Mouse (Mus musculus) heart, embryonic 13.5 days (tissue): ENCODE results near the gene Ifitm2. TPM values are rescaled to one million over a fixed set of nuclear protein-coding genes. Genes with fewer than 3 reads are reported as not detected.

Experiments
- ATAC-seq: fragments of 200-750 bp; cut with Nextera tagmentation; 2 replicates; pipeline ENCODE4 v1.8.0; 2017; ENCODE audit warnings: moderate TSS enrichment; ENCODE audit not compliant: insufficient number of reproducible peaks, low FRiP score, low TSS enrichment; ENCODE audit errors: extremely low read depth
- H3K27ac ChIP-seq: fragments of 300-500 bp; sonication (generic); replicated peaks from 2 replicates; pipeline ENCODE4 v1.5.1; 2015; ENCODE audit warnings: moderate library complexity, mild to moderate bottlenecking, inconsistent platforms
- H3K27me3 ChIP-seq: fragments of 300-500 bp; sonication (generic); replicated peaks from 2 replicates; pipeline ENCODE4 v1.6.1; 2015; ENCODE audit warnings: mild to moderate bottlenecking, inconsistent platforms
- H3K36me3 ChIP-seq: fragments of 300-500 bp; sonication (generic); 2 replicates; pipeline ENCODE4 v1.6.1; 2015; ENCODE audit warnings: mild to moderate bottlenecking, inconsistent platforms
- H3K4me1 ChIP-seq: fragments of 300-500 bp; sonication (generic); 2 replicates; pipeline ENCODE4 v1.6.1; 2015; ENCODE audit warnings: inconsistent platforms
- H3K4me2 ChIP-seq: fragments of 300-500 bp; sonication (generic); 2 replicates; pipeline ENCODE4 v1.6.1; 2015; ENCODE audit warnings: inconsistent platforms, mild to moderate bottlenecking, moderate library complexity
- H3K4me3 ChIP-seq: fragments of 300-500 bp; sonication (generic); 2 replicates; pipeline ENCODE4 v1.5.1; 2015; ENCODE audit warnings: moderate library complexity, mild to moderate bottlenecking, inconsistent platforms
- H3K9ac ChIP-seq: fragments of 300-500 bp; sonication (generic); 2 replicates; pipeline ENCODE4 v1.6.1; 2015; ENCODE audit warnings: inconsistent platforms, mild to moderate bottlenecking, moderate library complexity
- H3K9me3 ChIP-seq: fragments of 300-500 bp; sonication (generic); 2 replicates; pipeline ENCODE4 v1.6.1; 2016; ENCODE audit warnings: inconsistent platforms
- WGBS: fragments of 180-500 bp; shearing (Covaris S2); methylation state at CpG from one replicate; pipeline ENCODE4 v1.1.7; 2015; ENCODE audit warnings: mixed read lengths; 5-methylcytosine and 5-hydroxymethylcytosine counted together
- polyA plus RNA-seq: library from polyadenylated mRNA; unstranded; fragments of >200 nt; fragmentation: Nextera tagmentation; extraction: Ambion mirVana; gene quantifications from 2 replicates; pipeline ENCODE4 v1.2.1, GENCODE M21; 2015

The Ifitm2 gene
- polyA plus RNA-seq, 1 experiment from 2014 or later = 505 TPM

GRCm38 (mm10) chr7:140952441-140952840 lies 3.3 kb downstream of the Ifitm2 start:
- H3K4me3 ChIP-seq = no peak overlapping the region
- WGBS = 65% methylated on average over 7 of the region's 7 CpGs
- no peaks in the 10 kb centered on the region for H3K27me3 ChIP-seq
- no peak overlapping the region; the same call in 1 of the 2 replicates for H3K4me2 ChIP-seq
- no peaks in the 10 kb centered on the region for H3K9me3 ChIP-seq
- no peak overlapping the region for H3K9ac ChIP-seq
- H3K4me1 ChIP-seq = peaks cover 67% of the 10 kb centered on the region
- no peak overlapping the region for H3K27ac ChIP-seq
- H3K36me3 ChIP-seq = peaks cover 34% of the 10 kb centered on the region
- no peak for ATAC-seq

- Histone ChIP-seq H3K9me3 (no peaks in the 10 kb centered on the region), H3K36me3 (peaks cover 41% of the 10 kb centered on the region), H3K4me2 (no peak overlapping the region), H3K27me3 (no peaks in the 10 kb centered on the region), H3K9ac (0 out of 2 replicates have a peak overlapping the region, but pooled peaks have one; percentile 21), H3K27ac (peak overlapping the region; percentile 22; the same call in 1 of the 2 replicates), H3K4me3 (no peak overlapping the region), H3K4me1 (peaks cover 73% of the 10 kb centered on the region)
- 64% methylated on average over 6 of the region's 6 CpGs for WGBS
- no peak for ATAC-seq
These were observed 4.0 kb downstream of the Ifitm2 start for GRCm38 (mm10) chr7:140951765-140952164.

GRCm38 (mm10) chr7:140951051-140951450 lies 4.7 kb downstream of the Ifitm2 start:
- peaks cover 74% of the 10 kb centered on the region for H3K4me1 ChIP-seq
- WGBS = 37% methylated on average over 8 of the region's 8 CpGs
- H3K9ac ChIP-seq = peak overlapping the region; percentile 34; the same call in 1 of the 2 replicates

GRCm38 (mm10) chr7:140949824-140950530 lies 5.8 kb downstream of the Ifitm2 start, which contains the start of gene Ifitm5:
Gene Ifitm5, minus strand, starts transcription at chr7:140950291.
- Histone ChIP-seq H3K36me3 (peaks cover 58% of the 10 kb centered on the region), H3K4me1 (peaks cover 74% of the 10 kb centered on the region), H3K27me3 (no peaks in the 10 kb centered on the region), H3K9ac (peak within 1 kb of the TSS; percentile 34; the same call in 1 of the 2 replicates), H3K27ac (peak within 1 kb of the TSS; percentile 22), H3K4me3 (no peak within 1 kb of the TSS), H3K9me3 (no peaks in the 10 kb centered on the region), H3K4me2 (0 out of 2 replicates have a peak within 1 kb of the TSS, but pooled peaks have one; percentile 1)
- 78% methylated on average over 16 of the region's 16 CpGs for WGBS
- no peak for ATAC-seq

More at GRCm38 (mm10) chr7:140951051-140951450, 4.7 kb downstream of the Ifitm2 start:
- H3K36me3 ChIP-seq = peaks cover 48% of the 10 kb centered on the region
- H3K9me3 ChIP-seq = no peaks in the 10 kb centered on the region
- no peaks in the 10 kb centered on the region for H3K27me3 ChIP-seq
- 0 out of 2 replicates have a peak overlapping the region, but pooled peaks have one; percentile 1 for H3K4me2 ChIP-seq
- no peak overlapping the region for H3K4me3 ChIP-seq
- H3K27ac ChIP-seq = peak overlapping the region; percentile 22
- no peak for ATAC-seq

- WGBS = 72% methylated on average over 6 of the region's 6 CpGs
- Histone ChIP-seq H3K9ac (no peak overlapping the region), H3K9me3 (no peaks in the 10 kb centered on the region), H3K36me3 (peaks cover 61% of the 10 kb centered on the region), H3K4me3 (no peak overlapping the region), H3K27ac (no peak overlapping the region), H3K4me1 (peaks cover 67% of the 10 kb centered on the region), H3K4me2 (no peak overlapping the region), H3K27me3 (no peaks in the 10 kb centered on the region)
- no peak for ATAC-seq
These were observed 6.5 kb downstream of the Ifitm2 start for GRCm38 (mm10) chr7:140949255-140949654.

GRCm38 (mm10) chr7:140948161-140948560 lies 7.6 kb downstream of the Ifitm2 start:
- Histone ChIP-seq H3K36me3 (peaks cover 58% of the 10 kb centered on the region), H3K4me1 (peaks cover 59% of the 10 kb centered on the region), H3K27ac (peak overlapping the region; percentile 71), H3K4me3 (no peak overlapping the region), H3K4me2 (no peak overlapping the region), H3K9me3 (no peaks in the 10 kb centered on the region), H3K9ac (0 out of 2 replicates have a peak overlapping the region, but pooled peaks have one; percentile 19), H3K27me3 (no peaks in the 10 kb centered on the region)
- 41% methylated on average over 8 of the region's 8 CpGs for WGBS
- no peak for ATAC-seq

- WGBS = 34% methylated on average over 7 of the region's 7 CpGs
- ATAC-seq = no peak
- no peak overlapping the region for H3K4me3 ChIP-seq
- H3K4me2 ChIP-seq = no peak overlapping the region
- H3K27ac ChIP-seq = peak overlapping the region; percentile 71
- peaks cover 52% of the 10 kb centered on the region for H3K36me3 ChIP-seq
- H3K4me1 ChIP-seq = peaks cover 62% of the 10 kb centered on the region
- H3K9me3 ChIP-seq = no peaks in the 10 kb centered on the region
- no peaks in the 10 kb centered on the region for H3K27me3 ChIP-seq
- peak overlapping the region; percentile 2; the same call in 1 of the 2 replicates for H3K9ac ChIP-seq
These were observed 8.8 kb downstream of the Ifitm2 start for GRCm38 (mm10) chr7:140946980-140947379.

GRCm38 (mm10) chr7:140946311-140946710 lies 9.5 kb downstream of the Ifitm2 start:
- peaks cover 52% of the 10 kb centered on the region for H3K36me3 ChIP-seq
- 83% methylated on average over 10 of the region's 10 CpGs for WGBS
- H3K4me3 ChIP-seq = no peak overlapping the region
- H3K27ac ChIP-seq = peak overlapping the region; percentile 71
- no peaks in the 10 kb centered on the region for H3K9me3 ChIP-seq
- no peak overlapping the region for H3K9ac ChIP-seq
- H3K27me3 ChIP-seq = no peaks in the 10 kb centered on the region
- ATAC-seq = no peak
- no peak overlapping the region for H3K4me2 ChIP-seq
- peaks cover 57% of the 10 kb centered on the region for H3K4me1 ChIP-seq

GRCm38 (mm10) chr7:140945247-140945646 lies 10.5 kb downstream of the Ifitm2 start:
- peaks cover 52% of the 10 kb centered on the region for H3K36me3 ChIP-seq
- no peak overlapping the region for H3K4me3 ChIP-seq
- H3K27me3 ChIP-seq = no peaks in the 10 kb centered on the region
- H3K9ac ChIP-seq = no peak overlapping the region
- WGBS = 89% methylated on average over 5 of the region's 5 CpGs
- H3K9me3 ChIP-seq = no peaks in the 10 kb centered on the region
- H3K27ac ChIP-seq = no peak overlapping the region
- H3K4me2 ChIP-seq = no peak overlapping the region
- peaks cover 51% of the 10 kb centered on the region for H3K4me1 ChIP-seq
- no peak for ATAC-seq

GRCm38 (mm10) chr7:140944236-140944635 lies 11.6 kb downstream of the Ifitm2 start:
- no peak overlapping the region for H3K4me2 ChIP-seq
- no peak overlapping the region for H3K9ac ChIP-seq
- 0 out of 2 replicates have a peak, but pooled peaks cover 6% of the 10 kb centered on the region for H3K27me3 ChIP-seq
- ATAC-seq = no peak
- WGBS = 80% methylated on average over 7 of the region's 7 CpGs
- peaks cover 57% of the 10 kb centered on the region for H3K4me1 ChIP-seq
- no peak overlapping the region for H3K27ac ChIP-seq
- H3K9me3 ChIP-seq = no peaks in the 10 kb centered on the region
- no peak overlapping the region for H3K4me3 ChIP-seq
- H3K36me3 ChIP-seq = peaks cover 45% of the 10 kb centered on the region

GRCm38 (mm10) chr7:140943356-140943755 lies 12.4 kb downstream of the Ifitm2 start:
- peak overlapping the region; percentile 58; the same call in 1 of the 2 replicates for H3K9ac ChIP-seq
- 0 out of 2 replicates have a peak, but pooled peaks cover 6% of the 10 kb centered on the region for H3K27me3 ChIP-seq
- peaks cover 37% of the 10 kb centered on the region for H3K36me3 ChIP-seq
- H3K27ac ChIP-seq = no peak overlapping the region
- peaks cover 56% of the 10 kb centered on the region for H3K4me1 ChIP-seq
- no peak overlapping the region for H3K4me3 ChIP-seq
- no peaks in the 10 kb centered on the region for H3K9me3 ChIP-seq
- WGBS = 76% methylated on average over 4 of the region's 4 CpGs
- H3K4me2 ChIP-seq = no peak overlapping the region
- ATAC-seq = no peak
